Mouse (Mus musculus): ENCODE data around the gene Gpx3. TPM values are rescaled to one million over a fixed set of nuclear protein-coding genes. Genes with fewer than 3 reads are reported as not detected.
A peak's percentile ranks its signal among the peaks of the same experiment; 100 is the strongest.

The Gpx3 gene
- polyA plus RNA-seq, 1 experiment from 2014 or later, result 26.5 TPM

DNA sequence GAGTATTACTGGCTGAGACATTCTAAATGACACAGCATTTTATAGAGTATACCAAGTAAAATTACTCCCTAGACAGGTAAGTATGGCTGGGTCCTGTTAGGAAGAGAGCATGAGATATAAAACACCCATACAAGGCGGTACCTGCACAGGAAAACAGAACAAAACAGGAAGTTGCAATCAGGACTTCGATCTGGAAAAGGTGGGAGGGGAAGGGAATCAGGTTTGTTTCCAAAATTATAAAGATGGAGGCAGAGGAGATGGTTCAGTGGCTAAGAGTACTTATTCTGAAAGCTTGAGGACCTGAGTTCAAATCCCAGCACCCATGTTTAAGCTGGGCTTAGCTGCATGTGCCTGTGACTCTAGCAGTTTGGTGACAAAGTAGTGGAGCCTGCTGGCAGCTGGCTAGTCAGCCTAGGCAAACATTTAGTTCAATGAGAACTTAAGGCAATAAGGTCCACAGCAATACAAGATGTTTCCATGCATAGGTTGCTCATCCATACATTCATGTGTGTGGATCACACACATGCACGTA is 34.3 kb upstream of the Gpx3 start:
- Histone ChIP-seq H3K36me3 (replicated peaks) (peaks cover 24% of the 10 kb centered on the region), H3K9ac (no peak overlapping the region; the same call in 1 of the 2 replicates), H3K9me3 (no peaks in the 10 kb centered on the region), H3K4me3 (peak overlapping the region; percentile 59), H3K27ac (no peak overlapping the region), H3K27me3 (replicated peaks) (no peaks in the 10 kb centered on the region), H3K4me2 (peak overlapping the region; percentile 66), H3K4me1 (peaks cover 30% of the 10 kb centered on the region)
- ATAC-seq (replicated peaks), result no peak
- WGBS, result 91% methylated on average over 3 of the region's 3 CpGs

DNA sequence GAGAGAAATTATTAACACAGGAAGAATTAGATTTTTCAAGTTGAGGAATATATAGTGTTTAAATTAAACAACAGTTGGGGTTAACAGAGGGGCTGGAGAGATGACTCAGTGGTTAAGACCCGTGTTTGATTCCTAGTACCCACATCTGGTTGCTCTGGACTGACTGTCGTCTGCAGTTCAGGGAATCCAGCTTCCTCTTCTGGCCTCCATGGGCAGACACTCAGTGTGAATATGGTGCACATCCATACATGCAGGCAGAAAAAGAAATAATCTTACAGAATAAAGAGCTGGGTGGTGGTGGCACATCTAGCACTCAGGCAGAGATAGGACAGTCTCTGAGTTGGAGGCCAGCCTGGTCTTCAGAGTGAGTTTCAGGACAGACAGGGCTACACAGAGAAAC is 33.8 kb upstream of the Gpx3 start:
- Histone ChIP-seq H3K4me2 (0 out of 2 replicates have a peak overlapping the region, but pooled peaks have one; percentile 66), H3K4me1 (peaks cover 30% of the 10 kb centered on the region), H3K27me3 (replicated peaks) (no peaks in the 10 kb centered on the region), H3K36me3 (replicated peaks) (peaks cover 26% of the 10 kb centered on the region), H3K9ac (no peak overlapping the region), H3K27ac (no peak overlapping the region), H3K9me3 (no peaks in the 10 kb centered on the region), H3K4me3 (no peak overlapping the region)
- 86% methylated on average over 2 of the region's 2 CpGs for WGBS
- ATAC-seq (replicated peaks), result no peak

DNA sequence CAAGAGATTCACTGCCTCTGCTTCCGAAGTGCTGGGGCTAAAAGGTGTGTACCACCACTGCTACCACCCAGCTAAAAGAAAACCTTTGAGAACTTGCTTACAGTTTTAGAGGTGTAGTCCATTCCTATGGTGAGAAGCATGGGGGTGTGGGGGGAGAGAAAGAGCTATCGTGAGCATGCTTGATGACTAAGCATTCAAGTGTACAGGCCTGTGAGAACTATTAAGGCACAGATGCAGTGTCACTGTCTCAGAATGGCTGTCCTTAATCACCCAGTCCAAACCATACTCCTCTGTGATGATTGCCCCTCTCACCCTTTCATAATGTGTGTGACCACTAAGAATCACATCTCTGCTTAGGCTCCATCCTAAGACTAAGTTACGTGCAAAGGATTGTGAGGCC is 32.9 kb upstream of the Gpx3 start:
- no peak for ATAC-seq (replicated peaks)
- 81% methylated on average over 3 of the region's 3 CpGs for whole genome bisulfite sequencing
- peaks cover 33% of the 10 kb centered on the region for H3K36me3 ChIP-seq (replicated peaks)
- no peak overlapping the region for H3K4me3 ChIP-seq
- no peak overlapping the region for H3K9ac ChIP-seq
- H3K27ac ChIP-seq, result no peak overlapping the region
- H3K27me3 ChIP-seq (replicated peaks), result no peaks in the 10 kb centered on the region
- H3K4me1 ChIP-seq, result peaks cover 30% of the 10 kb centered on the region
- H3K9me3 ChIP-seq, result no peaks in the 10 kb centered on the region
- no peak overlapping the region for H3K4me2 ChIP-seq

DNA sequence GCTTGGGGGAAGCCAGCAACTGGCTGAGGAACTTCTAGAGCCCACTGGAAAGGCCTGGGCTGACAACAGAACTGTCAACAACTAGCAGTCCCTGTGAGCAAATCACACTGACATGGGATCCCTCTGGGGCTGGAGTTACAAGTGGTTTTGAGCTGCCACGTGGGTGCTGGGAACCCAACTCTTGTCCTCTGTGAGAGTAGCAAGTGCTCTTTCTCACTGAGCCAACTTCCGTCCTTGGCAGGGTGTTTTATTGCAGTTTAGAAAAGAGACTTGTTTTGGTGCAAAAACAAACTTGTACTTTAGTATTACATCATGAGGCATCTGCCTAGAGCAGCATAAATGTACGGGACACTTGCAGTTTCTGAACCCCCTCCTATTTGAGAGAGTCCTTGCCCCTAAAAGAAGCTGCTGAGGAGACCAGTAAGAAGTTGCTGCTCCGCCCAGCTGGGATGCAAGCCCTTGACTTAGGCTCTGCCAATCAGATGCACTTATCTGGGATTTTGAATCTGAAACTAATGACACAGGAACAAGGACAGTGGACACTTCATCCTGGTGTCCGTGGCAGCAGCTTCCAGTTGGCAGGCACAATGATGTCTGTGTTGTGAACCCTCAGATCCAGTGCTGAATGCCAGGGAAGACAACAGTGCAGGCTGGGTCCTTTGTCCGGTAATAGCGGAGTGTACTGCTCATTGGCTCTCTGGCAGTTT is 30.3 kb upstream of the Gpx3 start:
- no peak overlapping the region for H3K4me3 ChIP-seq
- no peak overlapping the region for H3K27ac ChIP-seq
- 74% methylated on average over 7 of the region's 7 CpGs for WGBS
- ATAC-seq (replicated peaks), result no peak
- H3K27me3 ChIP-seq (replicated peaks), result no peaks in the 10 kb centered on the region
- H3K9me3 ChIP-seq, result no peaks in the 10 kb centered on the region
- H3K4me1 ChIP-seq, result peaks cover 25% of the 10 kb centered on the region
- peaks cover 35% of the 10 kb centered on the region for H3K36me3 ChIP-seq (replicated peaks)
- no peak overlapping the region for H3K9ac ChIP-seq
- no peak overlapping the region for H3K4me2 ChIP-seq

DNA sequence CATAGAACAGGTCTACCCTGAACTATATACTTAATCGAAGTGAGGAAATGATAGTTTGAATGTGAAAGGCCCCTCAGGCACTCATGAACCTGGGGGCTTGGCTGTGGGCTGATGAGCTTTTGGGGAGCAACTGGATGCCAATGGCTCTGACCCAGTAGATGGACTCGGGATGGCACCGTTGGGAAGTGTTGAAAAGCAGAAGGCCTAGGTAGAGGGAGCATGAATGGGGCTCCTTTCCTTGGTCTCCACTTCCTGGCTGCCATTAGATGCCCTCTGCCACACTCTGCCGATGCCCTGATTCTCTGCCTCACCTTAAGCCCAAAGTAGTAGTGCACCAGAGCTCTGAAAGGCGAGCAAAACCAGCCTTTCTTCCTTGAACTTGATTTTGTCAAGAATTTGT is 26.2 kb upstream of the Gpx3 start:
- no peak for ATAC-seq (replicated peaks)

DNA sequence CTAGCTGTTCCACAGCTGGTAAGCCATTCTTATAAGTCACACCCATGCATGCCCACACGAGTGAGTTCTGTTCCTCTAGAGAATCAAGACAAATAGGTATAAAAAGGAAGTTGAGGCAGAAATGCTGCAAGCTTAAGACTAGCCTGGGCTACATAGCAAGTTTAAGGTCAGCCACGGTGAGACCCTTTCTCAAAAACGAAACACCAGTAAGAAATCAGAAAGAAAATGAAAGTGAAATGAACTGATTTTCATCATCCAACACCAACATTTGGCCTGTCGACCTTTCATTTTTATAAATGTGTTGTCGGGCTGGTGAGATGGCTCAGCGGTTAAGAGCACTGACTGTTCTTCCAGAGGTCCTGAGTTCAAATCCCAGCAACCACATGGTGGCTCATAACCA is 23.4 kb upstream of the Gpx3 start:
- ATAC-seq (replicated peaks), result no peak
- H3K4me1 ChIP-seq, result no peaks in the 10 kb centered on the region
- H3K27ac ChIP-seq, result no peak overlapping the region
- H3K4me3 ChIP-seq, result no peak overlapping the region
- WGBS, result 82% methylated on average over 6 of the region's 6 CpGs
- H3K4me2 ChIP-seq, result no peak overlapping the region
- H3K36me3 ChIP-seq (replicated peaks), result peaks cover 5% of the 10 kb centered on the region; the same call in 1 of the 2 replicates
- no peaks in the 10 kb centered on the region for H3K27me3 ChIP-seq (replicated peaks)
- no peaks in the 10 kb centered on the region for H3K9me3 ChIP-seq
- H3K9ac ChIP-seq, result no peak overlapping the region

More for the DNA sequence above, 26.2 kb upstream of the Gpx3 start:
- Histone ChIP-seq H3K9me3 (no peaks in the 10 kb centered on the region), H3K36me3 (replicated peaks) (peaks cover 27% of the 10 kb centered on the region), H3K9ac (no peak overlapping the region), H3K27ac (no peak overlapping the region), H3K4me2 (no peak overlapping the region), H3K4me3 (no peak overlapping the region), H3K27me3 (replicated peaks) (no peaks in the 10 kb centered on the region), H3K4me1 (no peaks in the 10 kb centered on the region)
- WGBS, result 95% methylated on average over 5 of the region's 5 CpGs

DNA sequence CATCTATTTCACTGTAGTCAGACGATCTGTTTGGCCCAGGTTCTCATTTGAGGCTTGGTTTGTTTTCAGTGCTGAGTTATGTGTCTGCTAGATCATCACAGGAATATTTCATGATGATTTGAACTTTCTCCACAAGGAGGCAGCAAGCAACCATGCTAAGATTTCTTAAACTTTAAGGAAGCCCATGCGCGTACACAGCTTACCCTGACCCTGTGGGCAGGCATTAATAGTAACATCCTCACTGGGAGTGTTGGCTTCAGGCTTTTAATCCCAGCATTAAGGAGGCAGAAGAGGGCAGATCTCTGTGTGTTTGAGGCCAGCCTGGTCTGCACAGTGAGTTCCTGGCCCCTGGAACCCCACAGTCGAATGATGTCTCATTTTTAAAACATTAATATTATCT is 22.8 kb upstream of the Gpx3 start:
- no peaks in the 10 kb centered on the region for H3K27me3 ChIP-seq (replicated peaks)
- H3K27ac ChIP-seq, result no peak overlapping the region
- H3K36me3 ChIP-seq (replicated peaks), result 0 out of 2 replicates have a peak, but pooled peaks cover under 1% of the 10 kb centered on the region
- H3K4me1 ChIP-seq, result no peaks in the 10 kb centered on the region
- no peak overlapping the region for H3K9ac ChIP-seq
- WGBS, result 37% methylated on average over 4 of the region's 4 CpGs
- H3K9me3 ChIP-seq, result no peaks in the 10 kb centered on the region
- no peak overlapping the region for H3K4me2 ChIP-seq
- no peak overlapping the region for H3K4me3 ChIP-seq
- 0 out of 2 replicates have a peak, but pooled peaks have one; percentile 52 for ATAC-seq (replicated peaks)

DNA sequence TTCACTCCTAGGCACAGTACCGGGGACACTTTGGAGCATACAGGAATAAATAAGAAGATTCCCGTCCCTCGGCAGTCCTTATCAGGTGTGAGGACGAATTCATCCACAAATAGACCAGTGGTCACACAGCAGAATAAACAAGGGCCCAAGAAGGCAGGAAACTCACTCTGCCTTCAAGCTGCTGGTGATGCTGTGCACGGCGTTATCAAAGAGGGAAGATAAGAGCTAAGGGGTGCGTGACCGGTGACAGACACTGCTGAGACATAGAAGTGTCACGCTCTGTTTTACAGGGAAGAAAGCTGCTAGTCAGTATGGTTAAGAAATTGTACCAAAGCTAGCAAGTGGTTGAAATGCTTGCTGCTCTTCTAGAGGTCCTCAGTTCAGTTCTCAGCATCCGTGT is 22.3 kb upstream of the Gpx3 start:
- ATAC-seq (replicated peaks), result no peak
- Histone ChIP-seq H3K4me3 (no peak overlapping the region), H3K9me3 (no peaks in the 10 kb centered on the region), H3K27me3 (replicated peaks) (no peaks in the 10 kb centered on the region), H3K9ac (no peak overlapping the region), H3K4me2 (no peak overlapping the region), H3K27ac (no peak overlapping the region), H3K4me1 (no peaks in the 10 kb centered on the region), H3K36me3 (replicated peaks) (no peaks in the 10 kb centered on the region)
- 81% methylated on average over 10 of the region's 10 CpGs for WGBS

DNA sequence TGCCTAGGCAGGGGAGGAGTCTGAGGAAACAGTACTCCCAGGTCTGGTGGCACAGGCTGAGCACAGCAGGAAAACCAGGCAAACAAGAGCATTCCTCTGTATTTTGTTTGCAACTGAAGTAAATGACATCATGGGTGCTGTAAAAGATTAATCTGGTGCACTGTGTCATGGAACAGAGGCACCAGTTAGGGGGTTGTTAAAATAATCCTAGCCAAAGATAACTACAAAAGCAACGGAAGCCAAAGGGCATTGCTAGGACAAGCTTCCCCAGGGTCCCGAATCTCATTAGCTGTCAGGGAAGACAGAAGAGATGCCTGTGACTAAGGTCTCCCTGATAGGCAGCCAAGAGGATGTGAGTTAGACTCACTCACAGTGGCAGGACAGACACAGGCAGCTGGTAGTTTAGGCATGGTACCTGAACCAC is 21.2 kb upstream of the Gpx3 start:
- Histone ChIP-seq H3K4me1 (no peaks in the 10 kb centered on the region), H3K27ac (no peak overlapping the region), H3K9me3 (no peaks in the 10 kb centered on the region), H3K4me2 (no peak overlapping the region), H3K27me3 (replicated peaks) (no peaks in the 10 kb centered on the region), H3K4me3 (no peak overlapping the region), H3K9ac (no peak overlapping the region), H3K36me3 (replicated peaks) (no peaks in the 10 kb centered on the region)
- no peak for ATAC-seq (replicated peaks)
- WGBS, result 11% methylated on average over 2 of the region's 2 CpGs

DNA sequence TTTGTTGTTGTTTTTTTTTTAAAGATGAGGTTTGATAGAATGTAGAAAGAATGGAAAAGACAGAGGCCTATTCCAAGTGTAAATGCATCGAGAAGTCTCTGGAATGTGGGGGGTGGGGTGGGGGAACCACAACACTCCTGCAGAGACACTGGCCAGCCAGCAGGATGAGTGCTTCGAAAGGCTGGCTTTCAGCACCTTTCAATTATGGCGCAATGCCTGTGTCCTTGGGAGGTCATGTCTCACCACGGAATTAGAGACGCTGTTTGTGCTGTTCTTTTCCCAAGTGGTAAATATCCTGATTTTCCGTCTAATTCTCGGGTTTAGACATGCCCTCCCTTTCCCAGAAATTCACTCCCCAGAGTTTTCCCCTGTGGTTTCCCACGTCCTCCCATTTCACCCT is 19.6 kb upstream of the Gpx3 start:
- no peak overlapping the region for H3K4me3 ChIP-seq
- no peaks in the 10 kb centered on the region for H3K9me3 ChIP-seq
- H3K9ac ChIP-seq, result no peak overlapping the region
- no peaks in the 10 kb centered on the region for H3K27me3 ChIP-seq (replicated peaks)
- ATAC-seq (replicated peaks), result no peak
- no peak overlapping the region for H3K27ac ChIP-seq
- no peak overlapping the region for H3K4me2 ChIP-seq
- no peaks in the 10 kb centered on the region for H3K36me3 ChIP-seq (replicated peaks)
- 46% methylated on average over 8 of the region's 8 CpGs for WGBS
- no peaks in the 10 kb centered on the region for H3K4me1 ChIP-seq

DNA sequence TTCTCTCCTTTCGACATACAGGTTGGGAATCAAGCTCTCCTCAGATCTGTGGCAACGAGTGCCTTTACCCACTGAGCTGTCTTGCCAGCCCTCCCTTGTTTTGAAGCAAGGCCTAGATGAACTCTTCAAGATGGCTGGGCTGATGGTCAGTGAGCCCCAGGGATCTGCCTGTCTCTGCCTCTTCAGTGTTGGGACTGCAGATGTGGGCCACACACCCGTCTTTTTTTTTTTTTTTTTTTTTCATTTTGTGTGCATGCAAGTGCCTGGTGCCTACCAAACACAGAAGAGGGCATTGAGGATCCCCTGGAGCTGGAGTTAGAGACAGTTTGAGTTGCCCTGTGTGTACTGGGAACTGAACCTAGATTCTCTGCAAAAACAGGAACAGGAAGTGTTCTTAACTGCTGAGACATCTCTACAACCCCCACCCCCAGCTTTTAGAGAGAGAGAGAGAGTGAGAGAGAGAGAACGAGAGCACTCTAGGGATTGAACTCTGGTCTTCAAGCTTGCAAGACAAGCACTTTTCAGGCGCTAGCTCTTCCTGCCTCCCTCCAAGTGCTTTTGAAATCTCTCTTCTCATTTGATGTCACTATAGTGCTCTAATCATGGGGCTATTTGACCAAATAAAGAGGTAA is 17.9 kb upstream of the Gpx3 start:
- H3K4me3 ChIP-seq, result no peak overlapping the region
- no peaks in the 10 kb centered on the region for H3K9me3 ChIP-seq
- 81% methylated on average over 5 of the region's 5 CpGs for whole genome bisulfite sequencing
- H3K4me2 ChIP-seq, result no peak overlapping the region
- no peak for ATAC-seq (replicated peaks)
- H3K4me1 ChIP-seq, result no peaks in the 10 kb centered on the region
- H3K27me3 ChIP-seq (replicated peaks), result no peaks in the 10 kb centered on the region
- H3K9ac ChIP-seq, result no peak overlapping the region
- no peak overlapping the region for H3K27ac ChIP-seq
- H3K36me3 ChIP-seq (replicated peaks), result no peaks in the 10 kb centered on the region

DNA sequence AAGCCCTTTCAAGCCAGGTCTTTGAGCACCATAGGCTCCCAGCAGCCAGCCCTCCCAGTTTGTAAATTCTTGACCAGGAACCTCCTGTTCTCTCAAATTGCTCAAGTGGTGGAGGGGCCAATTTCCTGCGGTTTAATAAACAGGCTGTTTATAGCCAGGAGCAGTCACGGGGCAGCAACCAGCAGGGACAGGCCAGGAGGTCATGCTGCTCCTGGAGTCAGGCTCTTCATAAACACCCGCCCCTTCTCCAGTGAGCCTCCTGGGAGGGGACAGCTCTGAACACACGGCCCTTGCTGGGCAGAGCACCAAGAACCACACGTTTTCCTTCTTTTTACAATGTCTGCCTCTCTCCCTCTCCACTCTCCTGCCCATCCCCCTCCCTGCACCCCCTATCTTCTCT is 17.3 kb upstream of the Gpx3 start:
- 46% methylated on average over 5 of the region's 5 CpGs for WGBS
- no peak; the same call in 1 of the 2 replicates for ATAC-seq (replicated peaks)
- no peak overlapping the region for H3K27ac ChIP-seq
- no peaks in the 10 kb centered on the region for H3K36me3 ChIP-seq (replicated peaks)
- H3K9ac ChIP-seq, result no peak overlapping the region
- no peak overlapping the region for H3K4me2 ChIP-seq
- H3K4me3 ChIP-seq, result no peak overlapping the region
- no peaks in the 10 kb centered on the region for H3K9me3 ChIP-seq
- H3K4me1 ChIP-seq, result no peaks in the 10 kb centered on the region
- no peaks in the 10 kb centered on the region for H3K27me3 ChIP-seq (replicated peaks)

DNA sequence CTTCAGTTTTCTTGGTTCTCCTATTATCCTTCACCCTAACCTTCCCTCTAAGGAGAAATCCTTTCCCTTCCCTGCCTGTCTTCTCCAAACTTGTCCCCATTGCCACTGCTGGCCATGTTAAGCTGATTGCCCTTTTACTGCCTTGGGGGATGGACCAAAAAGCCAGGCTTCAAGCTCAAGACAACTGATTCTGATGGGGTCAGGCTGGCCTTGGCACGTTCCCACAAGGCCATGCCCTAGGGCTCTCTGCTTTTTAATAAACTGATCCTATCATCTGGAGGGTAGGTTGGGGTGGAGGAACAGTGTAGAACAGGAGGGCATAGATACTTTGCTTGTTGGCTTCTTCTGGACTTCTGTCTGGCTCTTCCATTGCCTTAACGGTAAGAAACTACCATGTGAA is 16.8 kb upstream of the Gpx3 start:
- H3K27me3 ChIP-seq (replicated peaks), result no peaks in the 10 kb centered on the region
- no peak overlapping the region for H3K27ac ChIP-seq
- no peaks in the 10 kb centered on the region for H3K9me3 ChIP-seq
- no peak overlapping the region for H3K4me2 ChIP-seq
- no peak for ATAC-seq (replicated peaks)
- H3K9ac ChIP-seq, result no peak overlapping the region
- H3K4me1 ChIP-seq, result no peaks in the 10 kb centered on the region
- no peaks in the 10 kb centered on the region for H3K36me3 ChIP-seq (replicated peaks)
- no peak overlapping the region for H3K4me3 ChIP-seq
- WGBS, result 84% methylated on average over 2 of the region's 2 CpGs

Data from midbrain, embryonic 15.5 days (tissue).